Mouse (Mus musculus) C2C12 (cell line): ENCODE data around the gene Fign. TPM values are rescaled to one million over a fixed set of nuclear protein-coding genes. Genes with fewer than 3 reads are reported as not detected.

ENCODE experiments used
- H3K27me3 ChIP-seq: one replicate; pipeline ENCODE4 v1.6.1; 2011; ENCODE audit not compliant: control insufficient read depth, insufficient read depth, insufficient read length
- H3K36me3 ChIP-seq: one replicate; pipeline ENCODE4 v1.6.1; 2011; ENCODE audit not compliant: control insufficient read depth, insufficient read depth
- H3K4me3 ChIP-seq: one replicate; pipeline ENCODE4 v1.5.1; 2011; ENCODE audit warnings: mild to moderate bottlenecking, control low read depth; ENCODE audit not compliant: poor library complexity, insufficient read depth, severe bottlenecking
- H3K79me2 ChIP-seq: one replicate; pipeline ENCODE4 v1.6.1; 2011; ENCODE audit not compliant: control insufficient read depth, insufficient read depth
- H3K79me3 ChIP-seq: one replicate; pipeline ENCODE4 v1.6.1; 2011; ENCODE audit warnings: low read depth, control low read depth
- H3ac ChIP-seq: one replicate; pipeline ENCODE3; 2011; ENCODE audit warnings: low read depth; ENCODE audit not compliant: control insufficient read depth, insufficient read length
- CEBPB ChIP-seq: IDR thresholded peaks from one replicate; pipeline ENCODE4 v1.6.1; 2011; ENCODE audit warnings: low read depth, mild to moderate bottlenecking, control low read depth, moderate library complexity
- CTCF ChIP-seq: IDR thresholded peaks from one replicate; pipeline ENCODE4 v1.5.1; 2011; ENCODE audit not compliant: control insufficient read depth, insufficient read depth, insufficient read length
- FOSL1 ChIP-seq: IDR thresholded peaks from one replicate; pipeline ENCODE4 v1.8.0; 2011; ENCODE audit warnings: mild to moderate bottlenecking, low read length; ENCODE audit not compliant: poor library complexity, insufficient read depth, severe bottlenecking
- MAX ChIP-seq: IDR thresholded peaks from one replicate; pipeline ENCODE4 v1.6.1; 2011; ENCODE audit warnings: mild to moderate bottlenecking, control low read depth
- MYOD1 ChIP-seq: IDR thresholded peaks from one replicate; pipeline ENCODE4 v1.6.1; 2011; ENCODE audit warnings: low read depth; ENCODE audit not compliant: control insufficient read depth, insufficient read length
- MYOG ChIP-seq: IDR thresholded peaks from one replicate; pipeline ENCODE4 v1.6.1; 2011; ENCODE audit not compliant: control insufficient read depth, insufficient read length; ENCODE audit errors: extremely low read depth
- USF1 ChIP-seq: IDR thresholded peaks from one replicate; pipeline ENCODE4 v1.6.1; 2011; ENCODE audit warnings: low read depth, mild to moderate bottlenecking, control low read depth, moderate library complexity
- polyA plus RNA-seq: library from polyadenylated mRNA; unstranded; fragments of >200 nt; fragmentation: generic; extraction: Trizol; gene quantifications from one replicate; pipeline ENCODE4 v1.2.1, GENCODE M21; 2012; ENCODE audit warnings: missing spikeins

Fign gene
- polyA plus RNA-seq, 1 experiment = 0.08 TPM

DNA sequence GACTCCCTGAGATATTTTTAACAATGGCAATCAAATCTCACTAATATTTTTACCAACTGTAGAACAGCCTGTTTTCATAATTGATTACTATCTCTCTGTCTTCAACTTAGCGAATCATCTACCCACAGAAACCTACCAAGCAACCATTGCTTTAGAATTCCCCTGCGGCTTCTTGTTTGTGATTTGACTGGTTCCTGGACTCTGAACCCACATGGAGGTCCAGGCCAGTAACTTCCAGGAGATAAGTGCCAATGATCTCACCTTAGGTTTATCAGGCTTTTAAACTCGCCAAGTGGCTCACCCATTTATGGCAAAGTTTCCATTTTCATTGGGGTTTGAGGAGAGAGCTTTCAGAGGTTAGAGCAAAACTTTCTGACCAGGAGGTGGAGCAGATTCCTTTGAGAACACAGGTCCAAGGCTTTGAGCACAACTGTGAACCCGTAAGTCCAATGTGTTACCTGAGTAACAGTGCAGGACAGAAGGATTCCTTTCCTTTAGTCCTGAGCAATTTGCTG lies 172.1 kb downstream of the Fign start:
- no peaks in the 10 kb centered on the region for H3K27me3 ChIP-seq
- no peak for TF ChIP-seq CTCF
- TF ChIP-seq MAX = no peak
- TF ChIP-seq USF1 = no peak
- no peak for TF ChIP-seq CEBPB
- no peak for TF ChIP-seq MYOD1
- TF ChIP-seq FOSL1 = no peak
- no peak for TF ChIP-seq MYOG

More for the DNA sequence above, 172.1 kb downstream of the Fign start:
- H3K79me2 ChIP-seq = no peaks in the 10 kb centered on the region
- no peak overlapping the region for H3K4me3 ChIP-seq
- no peaks in the 10 kb centered on the region for H3K79me3 ChIP-seq
- no peak overlapping the region for H3ac ChIP-seq
- no peaks in the 10 kb centered on the region for H3K36me3 ChIP-seq
